Mouse (Mus musculus) forebrain, embryonic 15.5 days (tissue): ENCODE measurements around the gene Aldh1l1. TPM values are rescaled to one million over a fixed set of nuclear protein-coding genes. Genes with fewer than 3 reads are reported as not detected.
"Not testable (repeated sequence)": the region's sequence is repeated elsewhere in the genome, so short reads cannot be mapped to it uniquely, and the experiment has no call there.

Experiments
- ATAC-seq: fragments of 200-750 bp; cut with Nextera tagmentation; replicated peaks from 2 replicates; pipeline ENCODE4 v1.8.0; 2017; ENCODE audit warnings: mild to moderate bottlenecking, moderate TSS enrichment, moderate library complexity
- H3K27ac ChIP-seq: fragments of 300-500 bp; sonication (generic); replicated peaks from 2 replicates; pipeline ENCODE4 v1.5.1; 2015; ENCODE audit warnings: mild to moderate bottlenecking, inconsistent platforms
- H3K27me3 ChIP-seq: fragments of 300-500 bp; sonication (generic); 2 replicates; pipeline ENCODE4 v1.6.1; 2015; ENCODE audit warnings: inconsistent platforms
- H3K36me3 ChIP-seq: fragments of 300-500 bp; sonication (generic); 2 replicates; pipeline ENCODE4 v1.6.1; 2015; ENCODE audit warnings: mild to moderate bottlenecking, inconsistent platforms
- H3K4me1 ChIP-seq: fragments of 300-500 bp; sonication (generic); 2 replicates; pipeline ENCODE4 v1.6.1; 2015; ENCODE audit warnings: inconsistent platforms
- H3K4me2 ChIP-seq: fragments of 300-500 bp; sonication (generic); replicated peaks from 2 replicates; pipeline ENCODE4 v1.6.1; 2015; ENCODE audit warnings: mild to moderate bottlenecking, inconsistent platforms
- H3K4me3 ChIP-seq: fragments of 300-500 bp; sonication (generic); 2 replicates; pipeline ENCODE4 v1.5.1; 2015; ENCODE audit warnings: mild to moderate bottlenecking, inconsistent platforms
- H3K9ac ChIP-seq: fragments of 300-500 bp; sonication (generic); replicated peaks from 2 replicates; pipeline ENCODE4 v1.6.1; 2015; ENCODE audit warnings: mild to moderate bottlenecking, inconsistent platforms
- H3K9me3 ChIP-seq: fragments of 300-500 bp; sonication (generic); 2 replicates; pipeline ENCODE4 v1.6.1; 2016; ENCODE audit warnings: inconsistent platforms
- WGBS: fragments of 180-500 bp; shearing (Covaris S2); methylation state at CpG from one replicate; pipeline ENCODE4 v1.1.7; 2015; ENCODE audit warnings: mixed read lengths; 5-methylcytosine and 5-hydroxymethylcytosine counted together
- polyA plus RNA-seq: library from polyadenylated mRNA; unstranded; fragments of >200 nt; fragmentation: Nextera tagmentation; extraction: Ambion mirVana; gene quantifications from 2 replicates; pipeline ENCODE4 v1.2.1, GENCODE M21; 2015

Aldh1l1 gene
- polyA plus RNA-seq, 1 experiment from 2014 or later = 35.6 TPM

GRCm38 (mm10) chr6:90621584-90621890 lies 135.3 kb downstream of the Aldh1l1 start:
- Histone ChIP-seq H3K9ac (no peak overlapping the region), H3K27me3 (no peaks in the 10 kb centered on the region), H3K27ac (no peak overlapping the region), H3K36me3 (no peaks in the 10 kb centered on the region), H3K4me2 (no peak overlapping the region), H3K9me3 (no peaks in the 10 kb centered on the region), H3K4me1 (no peaks in the 10 kb centered on the region), H3K4me3 (no peak overlapping the region)
- 86% methylated on average over 6 of the region's 6 CpGs for WGBS
- ATAC-seq = no peak

GRCm38 (mm10) chr6:90622758-90623455 lies 136.7 kb downstream of the Aldh1l1 start:
- Histone ChIP-seq H3K9me3 (no peaks in the 10 kb centered on the region), H3K27me3 (no peaks in the 10 kb centered on the region), H3K4me2 (no peak overlapping the region), H3K4me3 (no peak overlapping the region), H3K27ac (no peak overlapping the region), H3K4me1 (no peaks in the 10 kb centered on the region), H3K9ac (no peak overlapping the region), H3K36me3 (no peaks in the 10 kb centered on the region)
- no peak for ATAC-seq
- WGBS = 49% methylated on average over 11 of the region's 11 CpGs

GRCm38 (mm10) chr6:90623456-90623836 lies 137.2 kb downstream of the Aldh1l1 start:
- no peak overlapping the region for H3K27ac ChIP-seq
- 85% methylated on average over 5 of the region's 5 CpGs for WGBS
- H3K27me3 ChIP-seq = no peaks in the 10 kb centered on the region
- no peak overlapping the region for H3K9ac ChIP-seq
- H3K4me1 ChIP-seq = no peaks in the 10 kb centered on the region
- no peaks in the 10 kb centered on the region for H3K9me3 ChIP-seq
- ATAC-seq = no peak
- H3K36me3 ChIP-seq = no peaks in the 10 kb centered on the region
- no peak overlapping the region for H3K4me3 ChIP-seq
- no peak overlapping the region for H3K4me2 ChIP-seq

GRCm38 (mm10) chr6:90624184-90624583 lies 138.0 kb downstream of the Aldh1l1 start:
- Histone ChIP-seq H3K4me3 (no peak overlapping the region), H3K27ac (no peak overlapping the region), H3K36me3 (no peaks in the 10 kb centered on the region), H3K9ac (no peak overlapping the region), H3K27me3 (no peaks in the 10 kb centered on the region), H3K4me2 (no peak overlapping the region), H3K9me3 (no peaks in the 10 kb centered on the region), H3K4me1 (no peaks in the 10 kb centered on the region)
- WGBS = 80% methylated on average over 6 of the region's 6 CpGs
- no peak for ATAC-seq

- H3K36me3 ChIP-seq = no peaks in the 10 kb centered on the region
- no peaks in the 10 kb centered on the region for H3K4me1 ChIP-seq
- 83% methylated on average over 11 of the region's 11 CpGs for WGBS
- no peak overlapping the region for H3K4me2 ChIP-seq
- no peak overlapping the region for H3K27ac ChIP-seq
- no peak overlapping the region for H3K9ac ChIP-seq
- H3K27me3 ChIP-seq = no peaks in the 10 kb centered on the region
- no peaks in the 10 kb centered on the region for H3K9me3 ChIP-seq
- no peak overlapping the region for H3K4me3 ChIP-seq
- no peak for ATAC-seq
Observed at GRCm38 (mm10) chr6:90624733-90625132, 138.5 kb downstream of the Aldh1l1 start.

- Histone ChIP-seq H3K4me1 (no peaks in the 10 kb centered on the region), H3K4me2 (no peak overlapping the region), H3K9me3 (no peaks in the 10 kb centered on the region), H3K36me3 (no peaks in the 10 kb centered on the region), H3K4me3 (no peak overlapping the region), H3K9ac (no peak overlapping the region), H3K27ac (no peak overlapping the region), H3K27me3 (no peaks in the 10 kb centered on the region)
- no peak for ATAC-seq
- 72% methylated on average over 7 of the region's 7 CpGs for WGBS
Observed at GRCm38 (mm10) chr6:90625207-90625994, 139.2 kb downstream of the Aldh1l1 start.

- H3K27ac ChIP-seq = no peak overlapping the region
- no peak overlapping the region for H3K4me3 ChIP-seq
- ATAC-seq = no peak
- no peaks in the 10 kb centered on the region for H3K9me3 ChIP-seq
- H3K27me3 ChIP-seq = no peaks in the 10 kb centered on the region
- H3K9ac ChIP-seq = no peak overlapping the region
- H3K4me2 ChIP-seq = no peak overlapping the region
- WGBS = 87% methylated on average over 4 of the region's 4 CpGs
- no peaks in the 10 kb centered on the region for H3K4me1 ChIP-seq
- no peaks in the 10 kb centered on the region for H3K36me3 ChIP-seq
Observed at GRCm38 (mm10) chr6:90627556-90627955, 141.3 kb downstream of the Aldh1l1 start.

- Histone ChIP-seq H3K27ac (no peak overlapping the region), H3K4me3 (no peak overlapping the region), H3K9ac (no peak overlapping the region), H3K9me3 (no peaks in the 10 kb centered on the region), H3K4me1 (no peaks in the 10 kb centered on the region), H3K27me3 (no peaks in the 10 kb centered on the region), H3K4me2 (no peak overlapping the region), H3K36me3 (no peaks in the 10 kb centered on the region)
- WGBS = 88% methylated on average over 6 of the region's 6 CpGs
- no peak for ATAC-seq
Observed at GRCm38 (mm10) chr6:90629506-90629905, 143.3 kb downstream of the Aldh1l1 start.

GRCm38 (mm10) chr6:90630427-90630826 lies 144.2 kb downstream of the Aldh1l1 start:
- Histone ChIP-seq H3K27ac (no peak overlapping the region), H3K4me3 (no peak overlapping the region), H3K4me2 (no peak overlapping the region), H3K9me3 (no peaks in the 10 kb centered on the region), H3K36me3 (no peaks in the 10 kb centered on the region), H3K4me1 (no peaks in the 10 kb centered on the region), H3K9ac (no peak overlapping the region), H3K27me3 (no peaks in the 10 kb centered on the region)
- WGBS = 93% methylated on average over 7 of the region's 7 CpGs
- ATAC-seq = no peak

GRCm38 (mm10) chr6:90632526-90632925 lies 146.3 kb downstream of the Aldh1l1 start:
- WGBS = 77% methylated on average over 3 of the region's 3 CpGs
- not testable (repeated sequence) for H3K4me1 ChIP-seq, H3K27ac ChIP-seq, H3K4me2 ChIP-seq, H3K27me3 ChIP-seq, H3K4me3 ChIP-seq, H3K9me3 ChIP-seq, ATAC-seq, H3K9ac ChIP-seq, H3K36me3 ChIP-seq

GRCm38 (mm10) chr6:90635081-90635480 lies 148.9 kb downstream of the Aldh1l1 start:
- Histone ChIP-seq H3K27me3 (no peaks in the 10 kb centered on the region), H3K36me3 (no peaks in the 10 kb centered on the region), H3K9ac (no peak overlapping the region), H3K9me3 (no peaks in the 10 kb centered on the region), H3K4me1 (no peaks in the 10 kb centered on the region), H3K27ac (no peak overlapping the region), H3K4me3 (no peak overlapping the region), H3K4me2 (no peak overlapping the region)
- ATAC-seq = no peak
- WGBS = 49% methylated on average over 4 of the region's 4 CpGs

GRCm38 (mm10) chr6:90635611-90636010 lies 149.4 kb downstream of the Aldh1l1 start:
- Histone ChIP-seq H3K27ac (no peak overlapping the region), H3K36me3 (no peaks in the 10 kb centered on the region), H3K4me3 (no peak overlapping the region), H3K4me1 (no peaks in the 10 kb centered on the region), H3K4me2 (no peak overlapping the region), H3K9ac (no peak overlapping the region), H3K9me3 (no peaks in the 10 kb centered on the region), H3K27me3 (no peaks in the 10 kb centered on the region)
- WGBS = 63% methylated on average over 3 of the region's 3 CpGs
- ATAC-seq = no peak

- Histone ChIP-seq H3K4me2 (no peak overlapping the region), H3K27me3 (no peaks in the 10 kb centered on the region), H3K9me3 (no peaks in the 10 kb centered on the region), H3K36me3 (no peaks in the 10 kb centered on the region), H3K9ac (no peak overlapping the region), H3K27ac (no peak overlapping the region), H3K4me1 (no peaks in the 10 kb centered on the region), H3K4me3 (no peak overlapping the region)
- WGBS = 83% methylated on average over 3 of the region's 3 CpGs
- no peak for ATAC-seq
Observed at GRCm38 (mm10) chr6:90643057-90643456, 156.8 kb downstream of the Aldh1l1 start.
